Mouse (Mus musculus): Measurements from ENCODE around the gene Mepce.

GRCm38 (mm10) chr5:137777267-137777845 is 10.1 kb downstream of the Mepce start:
- no peak for TF ChIP-seq CTCF (IDR thresholded peaks at IDR 0.05; ENCODE audit: low read depth)
- no peak for TF ChIP-seq EP300 (optimal IDR thresholded peaks at IDR 0.05)
